Mouse (Mus musculus): ENCODE data around the gene Pot1a. TPM values are rescaled to one million over a fixed set of nuclear protein-coding genes. Genes with fewer than 3 reads are reported as not detected.
A peak's percentile ranks its signal among the peaks of the same experiment; 100 is the strongest.

The Pot1a gene
- polyA plus RNA-seq, 1 experiment from 2014 or later = 47.8 TPM

GRCm38 (mm10) chr6:25752651-25753050 is 56.4 kb downstream of the Pot1a start:
- Histone ChIP-seq H3K4me3 (ENCODE audit: low read depth, low read length) (no peak overlapping the region), H3K27me3 (ENCODE audit: control insufficient read depth, insufficient read depth, low read length) (no peaks in the 10 kb centered on the region), H3K36me3 (ENCODE audit: control insufficient read depth, insufficient read depth, low read length) (no peaks in the 10 kb centered on the region; the same call in 1 of the 2 replicates), H3K27ac (ENCODE audit: low read depth, low read length) (no peak overlapping the region), H3K4me1 (ENCODE audit: control insufficient read depth, insufficient read depth, low read length) (no peaks in the 10 kb centered on the region), H3K9ac (ENCODE audit: low read length) (no peak overlapping the region), H3K4me2 (ENCODE audit: low read depth) (no peak overlapping the region), H3K9me3 (ENCODE audit: control insufficient read depth, low read length) (no peaks in the 10 kb centered on the region)
- ATAC-seq (ENCODE audit: insufficient read depth, low FRiP score, low TSS enrichment) (no peak), DNase-seq (ENCODE audit: low spot score) (no peak)
- WGBS = 85% methylated on average over 1 of the region's 1 CpGs

GRCm38 (mm10) chr6:25736533-25736932 is 72.5 kb downstream of the Pot1a start:
- DNase-seq (ENCODE audit: low spot score) = no peak
- no peak overlapping the region for H3K4me2 ChIP-seq (ENCODE audit: low read depth)
- H3K27me3 ChIP-seq (ENCODE audit: control insufficient read depth, insufficient read depth, low read length) = no peaks in the 10 kb centered on the region
- H3K9ac ChIP-seq (ENCODE audit: low read length) = no peak overlapping the region
- H3K9me3 ChIP-seq (ENCODE audit: control insufficient read depth, low read length) = no peaks in the 10 kb centered on the region
- ATAC-seq (ENCODE audit: insufficient read depth, low FRiP score, low TSS enrichment) = no peak
- no peaks in the 10 kb centered on the region for H3K36me3 ChIP-seq (ENCODE audit: control insufficient read depth, insufficient read depth, low read length)
- no peak overlapping the region for H3K27ac ChIP-seq (ENCODE audit: low read depth, low read length)
- no peaks in the 10 kb centered on the region for H3K4me1 ChIP-seq (ENCODE audit: control insufficient read depth, insufficient read depth, low read length)
- H3K4me3 ChIP-seq (ENCODE audit: low read depth, low read length) = no peak overlapping the region

DNA sequence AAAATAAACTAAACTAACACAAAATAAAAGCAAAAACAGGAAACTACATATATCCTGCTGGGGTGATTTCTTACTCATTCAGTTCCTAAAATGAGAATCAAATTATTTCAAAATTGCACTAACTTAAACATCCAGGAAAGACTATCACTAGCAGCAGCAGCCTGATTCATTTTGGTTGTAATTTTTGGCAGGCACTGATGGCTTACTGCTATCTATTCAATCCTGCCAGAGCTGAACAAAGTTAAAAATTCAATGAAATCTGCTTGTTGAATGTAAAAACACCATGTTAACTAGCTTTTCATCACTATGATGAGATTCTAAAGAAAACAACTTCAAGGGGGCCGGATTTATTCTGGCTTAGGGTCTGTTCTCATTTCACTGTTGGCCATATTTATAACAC is 82.5 kb downstream of the Pot1a start:
- H3K27me3 ChIP-seq (ENCODE audit: control insufficient read depth, insufficient read depth, low read length) = no peaks in the 10 kb centered on the region
- no peak overlapping the region for H3K27ac ChIP-seq (ENCODE audit: low read depth, low read length)
- H3K36me3 ChIP-seq (ENCODE audit: control insufficient read depth, insufficient read depth, low read length) = no peaks in the 10 kb centered on the region
- DNase-seq (ENCODE audit: low spot score) (no peak), ATAC-seq (ENCODE audit: insufficient read depth, low FRiP score, low TSS enrichment) (no peak)
- no peak overlapping the region for H3K4me2 ChIP-seq (ENCODE audit: low read depth)
- H3K9ac ChIP-seq (ENCODE audit: low read length) = no peak overlapping the region
- no peak overlapping the region for H3K4me3 ChIP-seq (ENCODE audit: low read depth, low read length)
- no peaks in the 10 kb centered on the region for H3K4me1 ChIP-seq (ENCODE audit: control insufficient read depth, insufficient read depth, low read length)
- WGBS = 77% methylated on average over 1 of the region's 1 CpGs
- no peaks in the 10 kb centered on the region for H3K9me3 ChIP-seq (ENCODE audit: control insufficient read depth, low read length)

DNA sequence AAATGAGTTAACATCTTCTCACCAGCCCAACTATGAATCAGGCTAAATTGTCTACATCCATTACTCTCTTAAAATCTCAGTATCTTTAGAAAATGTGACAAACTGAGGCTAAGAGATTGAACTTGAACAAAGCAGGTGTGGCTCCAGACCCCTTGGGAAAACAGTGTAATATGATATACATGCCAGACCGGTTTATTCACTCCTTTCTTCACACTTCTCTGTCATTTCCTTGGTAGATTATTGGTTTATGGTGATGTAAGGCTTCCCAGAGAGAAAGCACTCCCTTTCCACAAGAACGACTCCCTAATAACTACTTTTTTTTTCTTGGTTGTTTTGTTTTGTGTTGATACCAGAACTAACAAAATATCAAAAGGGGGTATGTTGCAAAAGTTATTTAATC is 98.4 kb downstream of the Pot1a start:
- ATAC-seq (ENCODE audit: insufficient read depth, low FRiP score, low TSS enrichment) (no peak), DNase-seq (ENCODE audit: low spot score) (no peak)

DNA sequence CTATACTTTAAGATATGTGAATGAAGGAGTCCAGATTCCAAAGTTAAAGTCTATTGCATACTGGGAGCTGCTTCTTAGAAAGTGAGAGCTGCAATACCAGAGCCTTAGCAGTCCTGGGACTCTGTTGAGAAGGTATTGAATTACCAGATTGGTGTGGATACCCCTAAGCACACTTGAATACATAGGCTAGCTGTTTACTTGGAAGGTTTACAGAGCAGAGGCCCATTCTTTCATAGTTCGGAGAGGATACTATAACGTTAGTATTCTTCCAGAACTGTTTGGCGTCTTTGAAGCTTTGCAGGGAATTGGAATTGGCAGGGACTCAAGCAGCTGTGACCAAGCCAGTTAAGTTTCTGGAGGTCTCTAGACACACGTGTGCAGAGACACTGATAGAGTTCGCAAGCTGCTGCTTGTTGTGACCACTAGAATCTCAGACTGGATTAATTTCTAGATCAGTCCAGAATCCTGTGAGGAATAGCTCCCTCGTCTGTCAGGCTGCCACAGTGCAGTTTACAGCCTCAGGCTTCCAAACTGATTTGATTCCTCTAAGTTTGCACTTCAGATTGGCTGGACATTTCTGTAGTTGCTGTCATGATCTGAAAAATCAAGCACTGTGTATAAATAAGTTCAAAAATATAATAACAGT is 99.7 kb downstream of the Pot1a start:
- no peaks in the 10 kb centered on the region for H3K9me3 ChIP-seq (ENCODE audit: control insufficient read depth, low read length)
- no peak overlapping the region for H3K4me2 ChIP-seq (ENCODE audit: low read depth)
- H3K4me3 ChIP-seq (ENCODE audit: low read depth, low read length) = no peak overlapping the region
- ATAC-seq (ENCODE audit: insufficient read depth, low FRiP score, low TSS enrichment) (no peak), DNase-seq (ENCODE audit: low spot score) (peak; percentile 35)
- H3K9ac ChIP-seq (ENCODE audit: low read length) = no peak overlapping the region
- no peaks in the 10 kb centered on the region for H3K4me1 ChIP-seq (ENCODE audit: control insufficient read depth, insufficient read depth, low read length)
- WGBS = 62% methylated on average over 6 of the region's 6 CpGs
- H3K36me3 ChIP-seq (ENCODE audit: control insufficient read depth, insufficient read depth, low read length) = no peaks in the 10 kb centered on the region
- H3K27ac ChIP-seq (ENCODE audit: low read depth, low read length) = no peak overlapping the region
- H3K27me3 ChIP-seq (ENCODE audit: control insufficient read depth, insufficient read depth, low read length) = no peaks in the 10 kb centered on the region

More for the DNA sequence above, 98.4 kb downstream of the Pot1a start:
- Histone ChIP-seq H3K4me2 (ENCODE audit: low read depth) (no peak overlapping the region), H3K27ac (ENCODE audit: low read depth, low read length) (no peak overlapping the region), H3K36me3 (ENCODE audit: control insufficient read depth, insufficient read depth, low read length) (no peaks in the 10 kb centered on the region), H3K4me3 (ENCODE audit: low read depth, low read length) (no peak overlapping the region), H3K27me3 (ENCODE audit: control insufficient read depth, insufficient read depth, low read length) (no peaks in the 10 kb centered on the region), H3K9ac (ENCODE audit: low read length) (no peak overlapping the region), H3K4me1 (ENCODE audit: control insufficient read depth, insufficient read depth, low read length) (no peaks in the 10 kb centered on the region), H3K9me3 (ENCODE audit: control insufficient read depth, low read length) (no peaks in the 10 kb centered on the region)
- WGBS = 24% methylated on average over 2 of the region's 2 CpGs

GRCm38 (mm10) chr6:25699956-25700355 is 109.1 kb downstream of the Pot1a start:
- no peaks in the 10 kb centered on the region for H3K9me3 ChIP-seq (ENCODE audit: control insufficient read depth, low read length)
- no peak overlapping the region for H3K27ac ChIP-seq (ENCODE audit: low read depth, low read length)
- H3K4me1 ChIP-seq (ENCODE audit: control insufficient read depth, insufficient read depth, low read length) = no peaks in the 10 kb centered on the region
- WGBS = 57% methylated on average over 2 of the region's 2 CpGs
- H3K4me3 ChIP-seq (ENCODE audit: low read depth, low read length) = no peak overlapping the region
- ATAC-seq (ENCODE audit: insufficient read depth, low FRiP score, low TSS enrichment) = no peak
- H3K4me2 ChIP-seq (ENCODE audit: low read depth) = no peak overlapping the region
- no peaks in the 10 kb centered on the region for H3K27me3 ChIP-seq (ENCODE audit: control insufficient read depth, insufficient read depth, low read length)
- H3K9ac ChIP-seq (ENCODE audit: low read length) = no peak overlapping the region
- no peaks in the 10 kb centered on the region for H3K36me3 ChIP-seq (ENCODE audit: control insufficient read depth, insufficient read depth, low read length)
- DNase-seq (ENCODE audit: low spot score) = no peak

Other genes with a start within 250 kb of the Pot1a start
- 4.1 and 4.6 TPM in 2 replicates for gene Gpr37, start 118.5 kb downstream of the Pot1a start, polyA plus RNA-seq (2014; fragmentation: Nextera tagmentation; extraction: Ambion mirVana)